Mouse (Mus musculus): Measurements from ENCODE around the gene Hipk2. TPM values are rescaled to one million over a fixed set of nuclear protein-coding genes. Genes with fewer than 3 reads are reported as not detected.

Hipk2 gene
- total RNA-seq (2014; rRNA removed) = 22.8 and 28.6 TPM in 2 replicates
- polyA plus RNA-seq (2015; fragmentation: Nextera tagmentation; extraction: Ambion mirVana) = 7.2 and 17.8 TPM in 2 replicates

- Histone ChIP-seq H3K27me3 (ENCODE audit: insufficient read depth, low read length) (no peaks in the 10 kb centered on the region), H3K27ac (ENCODE audit: low read depth, low read length) (peak within 1 kb of the TSS; percentile 95), H3K4me2 (ENCODE audit: low read depth) (peak within 1 kb of the TSS; percentile 62), H3K4me1 (ENCODE audit: insufficient read depth) (peaks cover 13% of the 10 kb centered on the region; the same call in 1 of the 2 replicates), H3K9ac (peak within 1 kb of the TSS; percentile 96), H3K9me3 (ENCODE audit: low read length) (no peaks in the 10 kb centered on the region), H3K36me3 (ENCODE audit: insufficient read depth) (no peaks in the 10 kb centered on the region), H3K4me3 (ENCODE audit: low read depth, low read length) (peak within 1 kb of the TSS; percentile 98)
- TF ChIP-seq CTCF (IDR thresholded peaks at IDR 0.05; ENCODE audit: low read depth) = peak; percentile 34; the same call in 1 of the 2 replicates
- peak; percentile 92 for ATAC-seq
- under 1% methylated on average over 89 of the region's 108 CpGs for WGBS
- DNase-seq = peak; percentile 89
Measured at GRCm38 (mm10) chr6:38876071-38876911, at the start of gene Hipk2. TSS of gene Hipk2 (minus strand) at chr6:38876165.

DNA sequence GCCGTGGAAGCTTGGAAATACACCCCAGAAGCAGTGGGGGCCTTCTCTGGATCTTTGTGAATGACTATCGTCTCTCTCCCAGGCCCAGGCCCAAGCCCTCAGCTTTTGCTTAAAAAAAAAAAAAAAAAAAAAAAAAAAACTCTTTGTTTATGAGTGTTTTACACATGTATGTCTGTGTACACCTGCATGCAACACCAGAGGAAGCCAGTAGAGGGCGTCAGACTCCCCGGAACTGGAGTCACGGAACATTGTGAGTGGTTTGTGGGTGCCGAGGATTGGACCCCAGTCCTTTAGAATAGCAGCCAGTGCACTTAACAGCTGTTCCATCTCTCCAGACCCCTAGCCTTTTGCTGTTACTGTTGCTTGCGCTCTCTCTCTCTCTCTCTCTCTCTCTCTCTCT, 49.8 kb upstream of the Hipk2 start:
- no peak overlapping the region for H3K4me3 ChIP-seq (ENCODE audit: low read depth, low read length)
- peaks cover 3% of the 10 kb centered on the region; the same call in 1 of the 2 replicates for H3K4me1 ChIP-seq (ENCODE audit: insufficient read depth)
- H3K9me3 ChIP-seq (ENCODE audit: low read length) = no peaks in the 10 kb centered on the region
- H3K27me3 ChIP-seq (ENCODE audit: insufficient read depth, low read length) = no peaks in the 10 kb centered on the region
- peak; percentile 36 for TF ChIP-seq CTCF (IDR thresholded peaks at IDR 0.05; ENCODE audit: low read depth)
- WGBS = 62% methylated on average over 7 of the region's 7 CpGs
- DNase-seq (no peak), ATAC-seq (no peak)
- no peaks in the 10 kb centered on the region for H3K36me3 ChIP-seq (ENCODE audit: insufficient read depth)
- H3K27ac ChIP-seq (ENCODE audit: low read depth, low read length) = no peak overlapping the region
- H3K4me2 ChIP-seq (ENCODE audit: low read depth) = 0 out of 2 replicates have a peak overlapping the region, but pooled peaks have one; percentile 27
- no peak overlapping the region for H3K9ac ChIP-seq

GRCm38 (mm10) chr6:38923870-38924817, 48.2 kb upstream of the Hipk2 start:
- Histone ChIP-seq H3K9ac (no peak overlapping the region), H3K4me2 (ENCODE audit: low read depth) (no peak overlapping the region), H3K36me3 (ENCODE audit: insufficient read depth) (no peaks in the 10 kb centered on the region), H3K4me3 (ENCODE audit: low read depth, low read length) (no peak overlapping the region), H3K27ac (ENCODE audit: low read depth, low read length) (no peak overlapping the region), H3K9me3 (ENCODE audit: low read length) (no peaks in the 10 kb centered on the region), H3K27me3 (ENCODE audit: insufficient read depth, low read length) (no peaks in the 10 kb centered on the region), H3K4me1 (ENCODE audit: insufficient read depth) (peaks cover 3% of the 10 kb centered on the region; the same call in 1 of the 2 replicates)
- ATAC-seq (no peak), DNase-seq (no peak)
- no peak for TF ChIP-seq CTCF (IDR thresholded peaks at IDR 0.05; ENCODE audit: low read depth)
- WGBS = 94% methylated on average over 18 of the region's 18 CpGs

GRCm38 (mm10) chr6:38923450-38923849, 47.5 kb upstream of the Hipk2 start:
- TF ChIP-seq CTCF (IDR thresholded peaks at IDR 0.05; ENCODE audit: low read depth) = no peak
- 87% methylated on average over 4 of the region's 4 CpGs for WGBS

GRCm38 (mm10) chr6:38922517-38922916, 46.6 kb upstream of the Hipk2 start:
- Histone ChIP-seq H3K4me2 (ENCODE audit: low read depth) (no peak overlapping the region), H3K36me3 (ENCODE audit: insufficient read depth) (no peaks in the 10 kb centered on the region), H3K9me3 (ENCODE audit: low read length) (no peaks in the 10 kb centered on the region), H3K27ac (ENCODE audit: low read depth, low read length) (no peak overlapping the region), H3K4me1 (ENCODE audit: insufficient read depth) (peaks cover 3% of the 10 kb centered on the region; the same call in 1 of the 2 replicates), H3K4me3 (ENCODE audit: low read depth, low read length) (no peak overlapping the region), H3K27me3 (ENCODE audit: insufficient read depth, low read length) (no peaks in the 10 kb centered on the region), H3K9ac (no peak overlapping the region)
- peak; percentile 35 for DNase-seq
- WGBS = 19% methylated on average over 2 of the region's 2 CpGs
- no peak for TF ChIP-seq CTCF (IDR thresholded peaks at IDR 0.05; ENCODE audit: low read depth)
- ATAC-seq = peak; percentile 23; the same call in 1 of the 2 replicates

More at GRCm38 (mm10) chr6:38923450-38923849, 47.5 kb upstream of the Hipk2 start:
- Histone ChIP-seq H3K36me3 (ENCODE audit: insufficient read depth) (no peaks in the 10 kb centered on the region), H3K4me1 (ENCODE audit: insufficient read depth) (peaks cover 3% of the 10 kb centered on the region; the same call in 1 of the 2 replicates), H3K4me2 (ENCODE audit: low read depth) (no peak overlapping the region), H3K27ac (ENCODE audit: low read depth, low read length) (no peak overlapping the region), H3K9me3 (ENCODE audit: low read length) (no peaks in the 10 kb centered on the region), H3K4me3 (ENCODE audit: low read depth, low read length) (no peak overlapping the region), H3K9ac (no peak overlapping the region), H3K27me3 (ENCODE audit: insufficient read depth, low read length) (no peaks in the 10 kb centered on the region)
- no peak for ATAC-seq
- no peak for DNase-seq

GRCm38 (mm10) chr6:38921810-38922116, 45.8 kb upstream of the Hipk2 start:
- Histone ChIP-seq H3K4me2 (ENCODE audit: low read depth) (no peak overlapping the region), H3K4me1 (ENCODE audit: insufficient read depth) (peaks cover 3% of the 10 kb centered on the region; the same call in 1 of the 2 replicates), H3K27me3 (ENCODE audit: insufficient read depth, low read length) (no peaks in the 10 kb centered on the region), H3K9ac (no peak overlapping the region), H3K27ac (ENCODE audit: low read depth, low read length) (no peak overlapping the region), H3K4me3 (ENCODE audit: low read depth, low read length) (no peak overlapping the region), H3K36me3 (ENCODE audit: insufficient read depth) (no peaks in the 10 kb centered on the region), H3K9me3 (ENCODE audit: low read length) (no peaks in the 10 kb centered on the region)
- no peak for TF ChIP-seq CTCF (IDR thresholded peaks at IDR 0.05; ENCODE audit: low read depth)
- DNase-seq = no peak
- WGBS = 90% methylated on average over 8 of the region's 8 CpGs
- no peak for ATAC-seq

Data from forebrain, postnatal 0 days (tissue).